Mouse (Mus musculus) midbrain, embryonic 16.5 days (tissue): ENCODE data around the gene Rnase11. TPM values are rescaled to one million over a fixed set of nuclear protein-coding genes. Genes with fewer than 3 reads are reported as not detected.
"Not testable (repeated sequence)": the region's sequence is repeated elsewhere in the genome, so short reads cannot be mapped to it uniquely, and the experiment has no call there.

Source experiments
- ATAC-seq: fragments of 200-750 bp; cut with Nextera tagmentation; 2 replicates; pipeline ENCODE4 v1.8.0; 2017; ENCODE audit warnings: moderate TSS enrichment
- H3K27ac ChIP-seq: fragments of 300-500 bp; sonication (generic); 2 replicates; pipeline ENCODE4 v1.5.1; 2014; ENCODE audit warnings: mild to moderate bottlenecking, low read length, mixed read lengths
- H3K27me3 ChIP-seq: fragments of 300-500 bp; sonication (generic); 2 replicates; pipeline ENCODE4 v1.6.1; 2014; ENCODE audit warnings: low read depth, low read length, mixed read lengths; ENCODE audit not compliant: control insufficient read depth, insufficient read depth
- H3K36me3 ChIP-seq: fragments of 300-500 bp; sonication (generic); 2 replicates; pipeline ENCODE4 v1.6.1; 2014; ENCODE audit warnings: mild to moderate bottlenecking, low read length, moderate library complexity, mixed read lengths; ENCODE audit not compliant: control insufficient read depth, insufficient read depth
- H3K4me1 ChIP-seq: fragments of 300-500 bp; sonication (generic); 2 replicates; pipeline ENCODE4 v1.6.1; 2014; ENCODE audit warnings: mild to moderate bottlenecking, low read length, mixed read lengths; ENCODE audit not compliant: control insufficient read depth, insufficient read depth
- H3K4me2 ChIP-seq: fragments of 300-500 bp; sonication (generic); 2 replicates; pipeline ENCODE4 v1.6.1; 2014; ENCODE audit warnings: mild to moderate bottlenecking, low read length, mixed read lengths
- H3K4me3 ChIP-seq: fragments of 300-500 bp; sonication (generic); 2 replicates; pipeline ENCODE4 v1.5.1; 2014; ENCODE audit warnings: low read depth, mild to moderate bottlenecking, low read length, moderate library complexity, mixed read lengths
- H3K9ac ChIP-seq: fragments of 300-500 bp; sonication (generic); 2 replicates; pipeline ENCODE4 v1.6.1; 2014; ENCODE audit warnings: low read depth, low read length, mixed read lengths
- H3K9me3 ChIP-seq: fragments of 300-500 bp; sonication (generic); replicated peaks from 2 replicates; pipeline ENCODE4 v1.6.1; 2014; ENCODE audit warnings: mild to moderate bottlenecking, low read length, mixed read lengths; ENCODE audit not compliant: control insufficient read depth, poor library complexity, severe bottlenecking
- WGBS: fragments of 180-500 bp; shearing (Covaris S2); extraction: QIAGEN DNeasy Blood & Tissue Kit; methylation state at CpG from one replicate; pipeline ENCODE4 v1.1.7; 2014; 5-methylcytosine and 5-hydroxymethylcytosine counted together
- polyA plus RNA-seq: library from polyadenylated mRNA; unstranded; fragments of >200 nt; fragmentation: Nextera tagmentation; extraction: Ambion mirVana; gene quantifications from 2 replicates; pipeline ENCODE4 v1.2.1, GENCODE M21; 2015

Gene Rnase11
- polyA plus RNA-seq: not detected in 2 replicates

DNA sequence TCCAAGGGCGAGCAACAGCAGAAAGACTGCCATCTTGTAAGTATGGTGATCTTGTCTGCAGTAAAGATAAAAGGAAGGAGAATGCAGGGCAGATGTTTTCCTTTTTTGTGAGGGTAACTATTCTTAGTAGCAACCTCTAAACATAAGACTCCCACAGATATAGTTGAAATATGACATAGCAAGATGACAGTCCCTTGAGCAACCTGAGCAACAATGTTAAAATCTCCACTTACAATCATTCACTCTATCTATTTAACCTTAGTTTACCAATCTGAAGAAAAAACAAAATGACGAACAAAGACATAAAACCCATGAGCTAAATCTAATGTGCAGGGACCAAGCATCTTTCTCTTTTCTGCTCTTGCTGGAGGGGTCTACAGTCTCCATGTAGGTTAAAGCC is at the start of gene Rnase11:
Rnase11 (minus strand) TSS at position 101 of the 400 bp plus-strand sequence.
- ATAC-seq: no peak
- H3K27me3 ChIP-seq: no peaks in the 10 kb centered on the region
- H3K9me3 ChIP-seq: no peaks in the 10 kb centered on the region
- no peak within 1 kb of the TSS for H3K4me3 ChIP-seq
- 89% methylated on average over 2 of the region's 2 CpGs for WGBS
- no peaks in the 10 kb centered on the region for H3K4me1 ChIP-seq
- no peak within 1 kb of the TSS for H3K9ac ChIP-seq
- no peak within 1 kb of the TSS for H3K27ac ChIP-seq
- H3K36me3 ChIP-seq: no peaks in the 10 kb centered on the region
- no peak within 1 kb of the TSS for H3K4me2 ChIP-seq

DNA sequence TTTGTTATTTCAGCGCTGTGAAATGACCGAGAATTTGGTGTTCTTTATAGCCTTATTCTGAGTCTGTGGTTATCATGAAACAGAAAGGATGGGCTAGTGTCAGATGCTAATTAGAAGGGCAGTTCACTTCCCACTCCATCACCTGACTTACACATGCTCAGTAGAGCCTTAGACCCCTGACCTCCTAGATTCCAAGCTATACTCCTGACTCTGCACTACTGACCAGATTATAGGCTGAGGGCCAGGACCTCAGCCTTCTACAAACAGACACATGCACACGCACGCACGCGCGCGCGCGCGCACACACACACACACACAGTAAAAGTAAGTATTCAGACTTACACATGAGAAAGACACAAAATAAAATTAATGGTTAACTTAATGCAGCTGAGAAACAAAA is 49.0 kb upstream of the Rnase11 start:
- Histone ChIP-seq H3K4me3 (no peak overlapping the region), H3K4me2 (no peak overlapping the region), H3K36me3 (no peaks in the 10 kb centered on the region), H3K27ac (no peak overlapping the region), H3K27me3 (no peaks in the 10 kb centered on the region), H3K9ac (no peak overlapping the region), H3K9me3 (no peaks in the 10 kb centered on the region), H3K4me1 (no peaks in the 10 kb centered on the region)
- no peak for ATAC-seq
- WGBS: 96% methylated on average over 11 of the region's 11 CpGs

DNA sequence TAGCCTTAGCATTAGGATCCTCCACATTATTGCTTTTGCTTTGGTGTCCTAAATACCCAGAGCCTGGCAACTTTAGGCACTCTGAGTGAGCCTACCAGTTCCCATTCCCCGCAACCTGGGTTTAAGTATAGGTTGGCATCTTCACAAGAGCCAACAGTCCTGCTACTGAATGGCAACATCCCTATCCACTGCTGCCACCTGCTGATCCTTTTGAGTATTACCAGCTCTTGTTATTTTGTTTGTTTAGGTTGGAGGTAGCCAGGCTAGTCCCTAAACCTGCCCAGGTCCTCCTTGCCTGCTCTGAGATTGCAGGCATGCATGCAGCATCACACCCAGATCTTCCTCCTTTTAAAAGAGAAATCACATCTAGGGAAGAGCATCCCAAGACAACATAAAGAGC is 48.3 kb upstream of the Rnase11 start:
- H3K4me2 ChIP-seq, H3K4me1 ChIP-seq, H3K9ac ChIP-seq, H3K9me3 ChIP-seq, H3K27me3 ChIP-seq, H3K27ac ChIP-seq, H3K36me3 ChIP-seq, H3K4me3 ChIP-seq: not testable (repeated sequence)
- 30% methylated on average over 1 of the region's 1 CpGs for WGBS
- ATAC-seq: peak; percentile 66

DNA sequence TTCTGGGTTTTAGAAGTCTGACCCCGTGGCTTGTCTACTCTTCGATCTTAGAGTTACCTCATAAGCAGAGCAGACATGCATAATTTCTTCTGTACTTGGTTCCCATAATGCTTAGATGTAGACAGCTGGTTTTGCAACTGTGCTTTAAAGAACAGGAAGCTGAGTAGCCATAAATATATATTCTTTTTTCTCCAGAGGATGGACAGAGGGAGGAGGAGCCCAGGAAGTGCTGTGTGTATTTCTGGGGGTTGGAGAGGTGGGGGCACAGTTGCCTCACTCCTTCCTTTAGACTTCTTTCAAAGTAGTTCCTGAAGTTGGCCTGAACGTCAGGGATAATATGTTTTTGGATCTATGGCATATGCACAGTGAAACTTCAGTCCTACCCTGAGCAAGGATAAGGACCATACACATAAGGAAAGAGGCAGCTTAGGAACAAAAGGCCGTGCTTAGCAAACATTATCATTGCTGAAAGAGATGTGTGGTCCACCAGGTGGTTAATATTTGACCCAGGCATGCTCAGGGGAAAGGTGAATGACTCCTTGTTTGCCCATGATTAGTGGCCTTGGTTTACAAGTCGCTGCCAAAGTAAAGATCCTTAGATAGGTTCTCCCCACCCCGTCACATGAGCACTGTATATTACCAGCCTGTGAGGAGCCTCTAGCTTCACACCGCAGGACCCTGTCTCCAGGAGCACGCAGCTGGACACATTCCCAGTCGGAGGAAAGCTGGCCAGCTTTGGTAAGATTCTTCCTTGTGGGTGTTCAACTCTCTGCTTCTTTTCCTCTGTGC is 46.0 kb upstream of the Rnase11 start:
- WGBS: 75% methylated on average over 9 of the region's 9 CpGs
- H3K4me2 ChIP-seq: no peak overlapping the region
- H3K27me3 ChIP-seq: no peaks in the 10 kb centered on the region
- no peak overlapping the region for H3K27ac ChIP-seq
- no peak overlapping the region for H3K4me3 ChIP-seq
- no peaks in the 10 kb centered on the region for H3K9me3 ChIP-seq
- ATAC-seq: no peak
- no peaks in the 10 kb centered on the region for H3K36me3 ChIP-seq
- H3K4me1 ChIP-seq: peaks cover 6% of the 10 kb centered on the region; the same call in 1 of the 2 replicates
- H3K9ac ChIP-seq: no peak overlapping the region

DNA sequence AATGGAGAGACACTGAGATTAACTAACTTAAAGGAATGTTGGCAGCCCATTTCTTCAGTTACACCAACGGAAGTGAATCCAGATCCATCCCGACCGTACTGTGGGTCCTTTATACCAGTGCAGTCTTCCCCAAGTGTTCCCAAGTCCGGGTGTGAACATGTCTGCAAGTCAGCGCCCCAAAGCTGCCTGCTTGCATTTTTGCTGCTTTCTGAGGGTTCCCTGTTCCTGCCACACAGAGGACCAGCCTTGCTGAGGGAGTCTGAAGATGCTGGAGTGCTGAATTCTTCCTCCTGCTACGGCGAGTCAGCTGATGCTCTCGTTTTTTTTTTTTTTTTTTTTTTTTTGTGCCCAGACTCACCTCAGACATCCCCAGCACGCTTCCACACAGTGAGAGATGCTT is 45.0 kb upstream of the Rnase11 start:
- Histone ChIP-seq H3K27me3 (no peaks in the 10 kb centered on the region), H3K36me3 (no peaks in the 10 kb centered on the region), H3K9ac (no peak overlapping the region), H3K27ac (no peak overlapping the region), H3K4me2 (no peak overlapping the region), H3K4me1 (peaks cover 6% of the 10 kb centered on the region; the same call in 1 of the 2 replicates), H3K9me3 (no peaks in the 10 kb centered on the region), H3K4me3 (no peak overlapping the region)
- 73% methylated on average over 9 of the region's 9 CpGs for WGBS
- no peak for ATAC-seq

DNA sequence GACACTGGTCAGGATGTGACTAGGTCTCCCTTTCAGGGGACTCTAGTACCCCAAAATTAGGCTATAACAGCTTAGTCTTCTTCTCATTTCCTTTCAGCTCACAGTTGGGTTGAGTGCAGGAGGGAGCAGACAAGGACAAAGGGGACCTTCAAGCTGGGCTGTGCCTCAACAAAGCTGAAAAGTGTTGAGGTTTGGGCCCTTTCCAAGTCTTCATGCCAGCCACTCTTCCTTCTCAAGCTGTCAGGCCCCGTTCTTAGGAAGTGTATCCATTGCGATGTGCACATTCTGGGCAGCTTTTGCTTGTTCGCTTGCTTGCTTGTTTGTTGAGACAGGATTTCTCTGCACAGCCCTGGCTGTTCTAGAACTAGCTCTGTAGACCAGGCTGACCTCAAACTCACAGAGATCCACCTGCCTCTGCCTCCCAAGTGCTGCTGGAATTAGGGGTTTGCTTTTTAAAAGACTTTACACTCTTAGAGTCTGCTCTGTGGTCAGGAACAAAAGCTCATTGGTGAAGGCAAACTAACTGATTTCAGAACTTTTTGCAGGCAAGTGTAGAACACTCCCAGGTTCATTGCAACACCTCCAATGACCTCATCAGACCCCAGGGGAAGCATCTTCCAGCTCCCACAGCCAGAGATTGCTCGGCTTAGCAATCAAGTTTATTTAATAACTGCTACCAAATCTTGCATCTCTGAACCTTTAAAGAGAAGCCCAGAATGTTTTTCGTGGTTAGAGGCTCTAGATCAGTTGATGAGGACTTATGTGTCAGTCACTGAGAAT is 44.3 kb upstream of the Rnase11 start:
- Histone ChIP-seq H3K4me1 (peaks cover 6% of the 10 kb centered on the region; the same call in 1 of the 2 replicates), H3K9ac (no peak overlapping the region), H3K4me2 (no peak overlapping the region), H3K27ac (no peak overlapping the region), H3K9me3 (no peaks in the 10 kb centered on the region), H3K4me3 (no peak overlapping the region), H3K36me3 (no peaks in the 10 kb centered on the region), H3K27me3 (no peaks in the 10 kb centered on the region)
- 87% methylated on average over 5 of the region's 5 CpGs for WGBS
- ATAC-seq: no peak

DNA sequence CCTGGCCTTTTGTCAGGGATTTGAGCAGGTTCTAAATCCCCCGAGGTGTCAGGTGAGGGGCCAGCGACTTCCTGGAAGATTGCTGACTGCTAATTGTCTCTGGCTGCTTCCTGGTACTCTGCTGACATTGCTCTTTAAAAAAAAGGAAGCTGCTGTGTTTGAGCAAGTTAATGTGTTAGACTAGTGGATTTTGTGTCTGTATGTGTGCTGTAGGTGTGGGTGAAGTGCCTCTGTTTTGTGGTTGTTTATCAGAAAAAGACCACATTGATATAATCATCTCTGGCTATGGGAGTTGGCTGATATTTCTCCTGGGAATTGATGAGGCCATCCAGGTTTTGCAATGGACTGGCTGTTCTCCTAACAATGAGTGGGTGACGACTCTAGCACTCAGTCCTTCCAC is 43.5 kb upstream of the Rnase11 start:
- no peaks in the 10 kb centered on the region for H3K36me3 ChIP-seq
- no peaks in the 10 kb centered on the region for H3K9me3 ChIP-seq
- H3K27me3 ChIP-seq: no peaks in the 10 kb centered on the region
- peaks cover 6% of the 10 kb centered on the region; the same call in 1 of the 2 replicates for H3K4me1 ChIP-seq
- 25% methylated on average over 3 of the region's 3 CpGs for WGBS
- ATAC-seq: no peak
- no peak overlapping the region for H3K4me3 ChIP-seq
- no peak overlapping the region for H3K27ac ChIP-seq
- no peak overlapping the region for H3K9ac ChIP-seq
- H3K4me2 ChIP-seq: peak overlapping the region; percentile 12; the same call in 1 of the 2 replicates

DNA sequence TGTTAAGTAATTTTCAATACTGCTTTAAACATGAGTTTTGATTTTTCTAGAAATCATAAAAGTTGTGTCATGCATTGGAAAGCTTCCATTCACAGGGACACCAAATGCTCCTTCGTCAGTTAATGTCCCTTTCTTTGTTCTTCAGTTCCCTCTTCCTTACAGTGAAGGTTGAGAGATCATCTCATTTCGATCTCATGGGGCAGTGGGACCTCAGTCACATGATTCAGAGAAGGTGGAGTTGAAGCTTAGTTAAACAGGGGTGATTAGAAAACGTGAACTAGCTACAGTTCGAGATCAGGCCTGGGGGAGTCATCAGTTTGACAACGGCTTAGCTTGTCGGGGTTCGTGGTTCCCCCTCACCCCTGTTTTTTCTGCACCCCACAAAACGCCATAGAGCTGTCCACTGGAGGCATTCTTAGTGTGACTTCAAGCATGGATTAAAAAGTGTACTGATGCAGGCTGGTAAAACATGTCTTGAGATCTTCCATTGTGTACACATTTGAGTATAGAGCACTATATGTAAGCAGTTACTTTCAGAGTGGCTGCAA is 42.2 kb upstream of the Rnase11 start:
- Histone ChIP-seq H3K36me3 (no peaks in the 10 kb centered on the region), H3K27me3 (no peaks in the 10 kb centered on the region), H3K9ac (no peak overlapping the region), H3K4me3 (peak overlapping the region; percentile 59), H3K9me3 (no peaks in the 10 kb centered on the region), H3K4me2 (peak overlapping the region; percentile 66), H3K4me1 (peaks cover 8% of the 10 kb centered on the region; the same call in 1 of the 2 replicates), H3K27ac (no peak overlapping the region)
- ATAC-seq: no peak
- WGBS: 47% methylated on average over 8 of the region's 8 CpGs
